Mouse (Mus musculus) layer of hippocampus, adult 18-20 months (tissue): ENCODE results near the gene Chrnb4. TPM values are rescaled to one million over a fixed set of nuclear protein-coding genes. Genes with fewer than 3 reads are reported as not detected.

Experiments
- DNase-seq, 2 experiments: peaks; one replicate each; pipeline ENCODE4 v3.0.0; 2022; ENCODE audit warnings: low spot score in 2 of 2
- total RNA-seq, 2 experiments: library from RNA; stranded (reverse); gene quantifications; 2 replicates each; pipeline ENCODE4 v1.2.3; 2021

Chrnb4 gene
- total RNA-seq, 2 experiments from 2014 or later, result 0.08 to 0.22 TPM

GRCm38 (mm10) chr9:55023902-55024583 is 24.5 kb downstream of the Chrnb4 start:
- DNase-seq, result peak; percentile 38 to 70

GRCm38 (mm10) chr9:55023326-55023725 is 25.3 kb downstream of the Chrnb4 start:
- DNase-seq, result no peak

- no peak for DNase-seq
Observed at GRCm38 (mm10) chr9:55016926-55017325, 31.7 kb downstream of the Chrnb4 start.

- DNase-seq, result no peak
Observed at GRCm38 (mm10) chr9:55010588-55011350, 37.8 kb downstream of the Chrnb4 start.

- no peak for DNase-seq
Observed at GRCm38 (mm10) chr9:55009692-55010091, 38.9 kb downstream of the Chrnb4 start.

- DNase-seq, result no peak
Observed at GRCm38 (mm10) chr9:55003609-55004008, 45.0 kb downstream of the Chrnb4 start.

GRCm38 (mm10) chr9:54995645-54996044 is 52.9 kb downstream of the Chrnb4 start:
- DNase-seq, result no peak

- DNase-seq, result no peak
Observed at GRCm38 (mm10) chr9:54994381-54994780, 54.2 kb downstream of the Chrnb4 start.

GRCm38 (mm10) chr9:54990362-54990761 is 58.2 kb downstream of the Chrnb4 start:
- DNase-seq, result no peak

- DNase-seq, result no peak
Observed at GRCm38 (mm10) chr9:54982401-54982800, 66.2 kb downstream of the Chrnb4 start.

GRCm38 (mm10) chr9:54981291-54982191 is 67.0 kb downstream of the Chrnb4 start:
- no peak for DNase-seq

GRCm38 (mm10) chr9:54980674-54981073 is 67.9 kb downstream of the Chrnb4 start, which contains the start of gene Chrna5:
TSS of gene Chrna5 (plus strand) at chr9:54980880.
- no peak for DNase-seq

Other genes with a start within 250 kb of the Chrnb4 start
- 10 to 100 TPM; 49.0 to 49.3 TPM for gene Ireb2, start 185.0 kb downstream of the Chrnb4 start, total RNA-seq
- 1 to 10 TPM; 2.7 to 2.8 TPM for gene Hykk, start 131.5 kb downstream of the Chrnb4 start, total RNA-seq
- gene Psma4, start 98.0 kb downstream of the Chrnb4 start, total RNA-seq, result 100 to 1,000 TPM; 120 to 123 TPM
- gene AY074887, start 97.8 kb downstream of the Chrnb4 start, total RNA-seq, result not detected
- gene Chrna5, start 67.9 kb downstream of the Chrnb4 start, total RNA-seq, result 1 to 10 TPM; 8.2 to 9.0 TPM
- gene Chrna3, start 22.2 kb downstream of the Chrnb4 start, total RNA-seq, result under 1 TPM; 0.22 to 0.36 TPM
- gene Ube2q2, start 100.1 kb upstream of the Chrnb4 start, total RNA-seq, result 10 to 100 TPM; 62.4 to 63.6 TPM
- 10 to 100 TPM; 32.5 to 34.6 TPM for gene Fbxo22, start 160.1 kb upstream of the Chrnb4 start, total RNA-seq